Mouse (Mus musculus): ENCODE data around the gene Scpep1. TPM values are rescaled to one million over a fixed set of nuclear protein-coding genes. Genes with fewer than 3 reads are reported as not detected.
"Not testable (repeated sequence)": the region's sequence is repeated elsewhere in the genome, so short reads cannot be mapped to it uniquely, and the experiment has no call there.

Gene Scpep1
- polyA plus RNA-seq, 1 experiment from 2014 or later: 63.5 TPM

DNA sequence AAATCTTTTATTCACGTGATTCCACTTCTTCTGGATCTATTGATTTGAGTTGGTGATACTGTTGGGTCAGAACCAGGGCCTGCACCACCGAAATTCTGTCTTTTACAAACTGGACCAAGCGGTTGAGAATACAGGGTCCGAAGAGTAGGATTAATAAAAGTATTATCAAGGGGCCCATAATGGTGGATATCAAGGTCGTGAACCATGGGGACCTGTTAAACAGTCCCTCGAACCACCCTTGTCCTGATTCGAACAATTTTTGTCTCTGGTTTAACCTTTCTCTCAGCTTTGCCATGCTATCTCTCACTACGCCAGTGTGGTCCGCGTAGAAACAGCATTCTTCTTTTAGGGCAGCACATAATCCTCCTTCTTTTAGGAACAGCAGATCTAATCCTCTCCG is 64.4 kb downstream of the Scpep1 start:
- not testable (repeated sequence) for H3K4me2 ChIP-seq (ENCODE audit: low read depth, low read length, severe bottlenecking); H3K36me3 ChIP-seq (ENCODE audit: control insufficient read depth, insufficient read depth, low read length); DNase-seq (ENCODE audit: low spot score); H3K4me1 ChIP-seq (replicated peaks; ENCODE audit: control insufficient read depth, insufficient read depth, low read length); H3K27ac ChIP-seq (ENCODE audit: low read depth, low read length); H3K4me3 ChIP-seq (ENCODE audit: low read depth, low read length); ATAC-seq (replicated peaks; ENCODE audit: low FRiP score); H3K9me3 ChIP-seq (ENCODE audit: control insufficient read depth, low read length); H3K9ac ChIP-seq (ENCODE audit: low read length); H3K27me3 ChIP-seq (ENCODE audit: control insufficient read depth, insufficient read depth, low read length)
- 90% methylated on average over 6 of the region's 11 CpGs for WGBS

DNA sequence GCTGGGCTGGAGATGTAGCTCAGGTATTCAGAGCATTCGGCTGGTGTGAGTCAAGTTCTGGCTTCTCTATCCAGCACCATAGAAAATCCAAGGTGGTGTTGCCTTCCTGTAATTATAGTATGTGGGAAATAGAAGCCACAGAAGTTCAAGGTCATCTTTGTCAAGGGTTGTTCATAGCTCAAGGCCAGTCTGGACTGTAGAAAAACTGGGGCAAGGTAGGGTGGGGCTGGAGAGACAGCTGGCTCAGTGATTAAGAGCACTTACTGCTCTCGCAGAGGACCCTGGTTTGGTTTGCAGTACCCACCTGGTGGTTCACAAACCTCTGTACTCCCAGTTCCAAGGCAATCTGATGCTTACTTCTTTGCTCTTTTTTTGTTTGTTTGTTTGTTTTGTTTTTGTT is 66.3 kb downstream of the Scpep1 start:
- Histone ChIP-seq H3K4me2 (ENCODE audit: low read depth, low read length, severe bottlenecking) (no peak overlapping the region), H3K9me3 (ENCODE audit: control insufficient read depth, low read length) (no peaks in the 10 kb centered on the region), H3K4me3 (ENCODE audit: low read depth, low read length) (no peak overlapping the region), H3K4me1 (replicated peaks; ENCODE audit: control insufficient read depth, insufficient read depth, low read length) (no peaks in the 10 kb centered on the region), H3K27me3 (ENCODE audit: control insufficient read depth, insufficient read depth, low read length) (no peaks in the 10 kb centered on the region), H3K27ac (ENCODE audit: low read depth, low read length) (no peak overlapping the region), H3K36me3 (ENCODE audit: control insufficient read depth, insufficient read depth, low read length) (no peaks in the 10 kb centered on the region), H3K9ac (ENCODE audit: low read length) (no peak overlapping the region)
- WGBS: 88% methylated on average over 2 of the region's 2 CpGs
- ATAC-seq (replicated peaks; ENCODE audit: low FRiP score) (no peak), DNase-seq (ENCODE audit: low spot score) (no peak)

DNA sequence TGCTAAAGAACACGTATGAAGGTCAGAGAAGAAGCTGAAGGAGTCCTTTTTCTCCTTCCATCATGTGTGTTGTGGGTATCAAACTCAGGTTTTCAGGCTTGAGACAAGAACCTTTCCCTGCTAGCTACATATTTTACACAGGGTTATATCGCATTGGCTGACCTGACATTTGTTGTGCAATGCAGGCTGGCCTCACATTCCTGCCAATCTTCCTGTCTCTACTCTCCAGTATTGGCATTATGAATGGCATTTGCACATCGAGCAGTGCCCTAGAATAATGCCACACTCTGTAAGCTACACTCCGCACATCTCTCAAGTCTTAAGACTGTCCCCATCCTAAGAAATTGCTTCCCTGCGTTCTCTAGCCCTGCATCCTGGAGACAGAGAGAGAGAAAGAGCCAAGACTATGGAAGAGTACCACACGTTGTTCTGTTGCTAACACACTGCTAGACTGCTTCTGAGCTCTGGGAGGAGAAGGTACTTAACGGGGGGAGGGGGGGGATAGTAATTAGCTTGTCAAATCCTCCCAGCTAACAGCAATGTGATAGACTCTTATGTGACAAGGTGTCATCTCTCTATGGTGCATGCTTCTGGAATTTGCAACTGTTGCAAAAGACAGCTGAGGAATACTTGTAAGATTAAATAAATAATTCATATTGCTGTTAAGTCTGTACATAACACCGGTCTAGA is 70.7 kb downstream of the Scpep1 start:
- Histone ChIP-seq H3K4me2 (ENCODE audit: low read depth, low read length, severe bottlenecking) (no peak overlapping the region), H3K9ac (ENCODE audit: low read length) (no peak overlapping the region), H3K4me1 (replicated peaks; ENCODE audit: control insufficient read depth, insufficient read depth, low read length) (no peaks in the 10 kb centered on the region), H3K27ac (ENCODE audit: low read depth, low read length) (no peak overlapping the region), H3K4me3 (ENCODE audit: low read depth, low read length) (no peak overlapping the region), H3K36me3 (ENCODE audit: control insufficient read depth, insufficient read depth, low read length) (no peaks in the 10 kb centered on the region), H3K9me3 (ENCODE audit: control insufficient read depth, low read length) (no peaks in the 10 kb centered on the region), H3K27me3 (ENCODE audit: control insufficient read depth, insufficient read depth, low read length) (no peaks in the 10 kb centered on the region)
- WGBS: 72% methylated on average over 8 of the region's 8 CpGs
- DNase-seq (ENCODE audit: low spot score) (no peak), ATAC-seq (replicated peaks; ENCODE audit: low FRiP score) (no peak)

DNA sequence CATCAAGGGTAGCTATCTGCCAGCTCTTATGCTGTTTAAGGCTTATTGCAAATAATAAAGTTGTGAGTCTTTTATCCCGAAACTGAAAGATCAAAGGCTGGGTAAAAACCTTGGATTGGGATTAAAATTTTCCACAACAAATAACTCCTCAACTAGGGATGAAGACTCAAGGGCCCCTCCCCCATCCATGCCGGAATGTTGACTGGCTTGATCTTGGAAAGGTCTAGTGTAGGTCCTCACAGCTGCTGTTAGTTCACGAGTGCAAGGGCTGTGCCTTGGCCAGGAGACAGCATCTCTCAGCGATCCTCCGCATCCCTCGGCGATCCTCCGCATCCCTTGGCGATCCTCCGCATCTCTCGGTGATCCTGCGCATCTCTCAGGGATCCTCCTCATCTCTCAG is 77.3 kb downstream of the Scpep1 start:
- no peak overlapping the region for H3K4me2 ChIP-seq (ENCODE audit: low read depth, low read length, severe bottlenecking)
- H3K4me3 ChIP-seq (ENCODE audit: low read depth, low read length): no peak overlapping the region
- H3K36me3 ChIP-seq (ENCODE audit: control insufficient read depth, insufficient read depth, low read length): no peaks in the 10 kb centered on the region
- H3K9ac ChIP-seq (ENCODE audit: low read length): no peak overlapping the region
- 0 out of 2 replicates have a peak, but pooled peaks cover 2% of the 10 kb centered on the region for H3K4me1 ChIP-seq (replicated peaks; ENCODE audit: control insufficient read depth, insufficient read depth, low read length)
- DNase-seq (ENCODE audit: low spot score): no peak
- ATAC-seq (replicated peaks; ENCODE audit: low FRiP score): no peak
- H3K9me3 ChIP-seq (ENCODE audit: control insufficient read depth, low read length): no peaks in the 10 kb centered on the region
- no peak overlapping the region for H3K27ac ChIP-seq (ENCODE audit: low read depth, low read length)
- peaks cover 2% of the 10 kb centered on the region; the same call in 1 of the 2 replicates for H3K27me3 ChIP-seq (ENCODE audit: control insufficient read depth, insufficient read depth, low read length)
- WGBS: 95% methylated on average over 12 of the region's 12 CpGs

Other genes with a start within 250 kb of the Scpep1 start
- 23.9 and 26.2 TPM in 2 replicates for gene Msi2, start 237.0 kb downstream of the Scpep1 start, polyA plus RNA-seq (2014; fragmentation: Nextera tagmentation; extraction: Ambion mirVana)
- 15.5 and 16.1 TPM in 2 replicates for gene Akap1, start 90.9 kb downstream of the Scpep1 start, polyA plus RNA-seq (2014; fragmentation: Nextera tagmentation; extraction: Ambion mirVana)
- not detected in 2 replicates for gene Elobl, start 11.5 kb upstream of the Scpep1 start, polyA plus RNA-seq (2014; fragmentation: Nextera tagmentation; extraction: Ambion mirVana)
- 20.4 and 24.5 TPM in 2 replicates for gene Coil, start 14.8 kb upstream of the Scpep1 start, polyA plus RNA-seq (2014; fragmentation: Nextera tagmentation; extraction: Ambion mirVana)
- gene Trim25, start 43.9 kb upstream of the Scpep1 start, polyA plus RNA-seq (2014; fragmentation: Nextera tagmentation; extraction: Ambion mirVana): 2.1 and 2.6 TPM in 2 replicates
- gene Dgke, start 111.4 kb upstream of the Scpep1 start, polyA plus RNA-seq (2014; fragmentation: Nextera tagmentation; extraction: Ambion mirVana): 4.8 and 4.9 TPM in 2 replicates
- not detected in 2 replicates for gene Gm525, start 118.4 kb upstream of the Scpep1 start, polyA plus RNA-seq (2014; fragmentation: Nextera tagmentation; extraction: Ambion mirVana)

All from forebrain, embryonic 11.5 days (tissue).